ENCODE assay signal across 24 mouse cellular contexts in the genomic region with DNA sequence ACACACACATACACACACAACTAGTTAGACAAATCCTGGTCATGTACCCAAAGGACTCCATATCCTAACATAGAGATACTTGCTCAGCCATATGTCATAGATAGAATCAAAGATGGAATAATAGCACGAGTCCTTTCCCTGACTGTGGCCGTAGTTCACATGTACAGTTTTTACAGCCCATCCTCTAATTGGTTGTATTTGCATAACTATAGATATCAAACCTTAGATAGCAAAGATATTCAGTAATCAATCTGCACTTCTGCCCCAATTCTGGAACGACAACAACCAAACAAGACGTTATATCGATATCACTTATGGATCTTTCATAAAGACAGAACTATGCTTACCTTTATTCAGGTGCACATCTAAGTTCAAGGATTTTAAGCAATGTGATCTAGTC. TPM values are rescaled to one million over a fixed set of nuclear protein-coding genes. Genes with fewer than 3 reads are reported as not detected.
"Had no signal": no experiment of that assay in that cellular context is flagged by ENCODE, and none has a peak within 500 bp of the region (broad histone marks: within the 10 kb centered on the region; RNA-seq: fewer than 3 reads in every experiment).

No protein-coding gene starts in this region.

RNA-seq across cellular contexts. Expression of gene Gm21860, which starts 9.4 kb away (rescaled TPM):
- total RNA-seq: layer of hippocampus, adult 8-10 months; layer of hippocampus, postnatal 10 days; layer of hippocampus, postnatal 36 days; left cerebral cortex, adult 2 months; left cerebral cortex, postnatal 10 days; left cerebral cortex, postnatal 36 days; liver, adult 2 months; megakaryocyte progenitor cell, adult 5-6 weeks; megakaryocyte-erythroid progenitor cell, adult 5-6 weeks; monocyte, adult 5-6 weeks had no signal
- polyA plus RNA-seq: kidney, embryonic 15.5 days; limb, embryonic 11.5 days; limb, embryonic 14.5 days; liver, adult 2 months; liver, embryonic 13.5 days; liver, embryonic 16.5 days; lung, adult 2 months; lung, embryonic 16.5 days; midbrain, embryonic 13.5 days; midbrain, embryonic 16.5 days; myocyte; neural tube, embryonic 11.5 days; neural tube, embryonic 14.5 days; stomach, embryonic 16.5 days; testis, adult 2 months had no signal

RNA-seq across cellular contexts. Expression of gene Gm47283, which starts 39.3 kb away (rescaled TPM):
- total RNA-seq: layer of hippocampus, adult 8-10 months; layer of hippocampus, postnatal 10 days; layer of hippocampus, postnatal 36 days; left cerebral cortex, adult 2 months; left cerebral cortex, postnatal 10 days; left cerebral cortex, postnatal 36 days; liver, adult 2 months; megakaryocyte progenitor cell, adult 5-6 weeks; megakaryocyte-erythroid progenitor cell, adult 5-6 weeks; monocyte, adult 5-6 weeks had no signal
- polyA plus RNA-seq: kidney, embryonic 15.5 days; limb, embryonic 11.5 days; limb, embryonic 14.5 days; liver, adult 2 months; liver, embryonic 13.5 days; liver, embryonic 16.5 days; lung, adult 2 months; lung, embryonic 16.5 days; midbrain, embryonic 13.5 days; midbrain, embryonic 16.5 days; myocyte; neural tube, embryonic 11.5 days; neural tube, embryonic 14.5 days; stomach, embryonic 16.5 days; testis, adult 2 months had no signal
